Mouse (Mus musculus) C2C12 (cell line): ENCODE data around the gene P4ha1. TPM values are rescaled to one million over a fixed set of nuclear protein-coding genes. Genes with fewer than 3 reads are reported as not detected.

Source experiments
- H3K27me3 ChIP-seq: one replicate; pipeline ENCODE4 v1.6.1; 2011; ENCODE audit not compliant: control insufficient read depth, insufficient read depth, insufficient read length
- H3K36me3 ChIP-seq: one replicate; pipeline ENCODE4 v1.6.1; 2011; ENCODE audit not compliant: control insufficient read depth, insufficient read depth
- H3K4me3 ChIP-seq: one replicate; pipeline ENCODE4 v1.5.1; 2011; ENCODE audit warnings: mild to moderate bottlenecking, control low read depth; ENCODE audit not compliant: poor library complexity, insufficient read depth, severe bottlenecking
- H3K79me2 ChIP-seq: one replicate; pipeline ENCODE4 v1.6.1; 2011; ENCODE audit not compliant: control insufficient read depth, insufficient read depth
- H3K79me3 ChIP-seq: one replicate; pipeline ENCODE4 v1.6.1; 2011; ENCODE audit warnings: low read depth, control low read depth
- H3ac ChIP-seq: one replicate; pipeline ENCODE3; 2011; ENCODE audit warnings: low read depth; ENCODE audit not compliant: control insufficient read depth, insufficient read length
- CEBPB ChIP-seq: IDR thresholded peaks from one replicate; pipeline ENCODE4 v1.6.1; 2011; ENCODE audit warnings: low read depth, mild to moderate bottlenecking, control low read depth, moderate library complexity
- CTCF ChIP-seq: IDR thresholded peaks from one replicate; pipeline ENCODE4 v1.5.1; 2011; ENCODE audit not compliant: control insufficient read depth, insufficient read depth, insufficient read length
- FOSL1 ChIP-seq: IDR thresholded peaks from one replicate; pipeline ENCODE4 v1.8.0; 2011; ENCODE audit warnings: mild to moderate bottlenecking, low read length; ENCODE audit not compliant: poor library complexity, insufficient read depth, severe bottlenecking
- MAX ChIP-seq: IDR thresholded peaks from one replicate; pipeline ENCODE4 v1.6.1; 2011; ENCODE audit warnings: mild to moderate bottlenecking, control low read depth
- MYOD1 ChIP-seq: IDR thresholded peaks from one replicate; pipeline ENCODE4 v1.6.1; 2011; ENCODE audit warnings: low read depth; ENCODE audit not compliant: control insufficient read depth, insufficient read length
- MYOG ChIP-seq: IDR thresholded peaks from one replicate; pipeline ENCODE4 v1.6.1; 2011; ENCODE audit not compliant: control insufficient read depth, insufficient read length; ENCODE audit errors: extremely low read depth
- USF1 ChIP-seq: IDR thresholded peaks from one replicate; pipeline ENCODE4 v1.6.1; 2011; ENCODE audit warnings: low read depth, mild to moderate bottlenecking, control low read depth, moderate library complexity
- polyA plus RNA-seq: library from polyadenylated mRNA; unstranded; fragments of >200 nt; fragmentation: generic; extraction: Trizol; gene quantifications from one replicate; pipeline ENCODE4 v1.2.1, GENCODE M21; 2012; ENCODE audit warnings: missing spikeins

P4ha1 gene
- polyA plus RNA-seq, 1 experiment = 26.4 TPM

GRCm38 (mm10) chr10:59285530-59285929 lies 37.6 kb upstream of the P4ha1 start:
- no peaks in the 10 kb centered on the region for H3K79me2 ChIP-seq
- no peak overlapping the region for H3ac ChIP-seq
- H3K36me3 ChIP-seq = no peaks in the 10 kb centered on the region
- no peaks in the 10 kb centered on the region for H3K27me3 ChIP-seq
- TF ChIP-seq USF1 (peak; percentile 50), CEBPB (no peak)
- no peak overlapping the region for H3K4me3 ChIP-seq
- no peaks in the 10 kb centered on the region for H3K79me3 ChIP-seq

GRCm38 (mm10) chr10:59287251-59287650 lies 35.8 kb upstream of the P4ha1 start:
- Histone ChIP-seq H3K4me3 (no peak overlapping the region), H3ac (no peak overlapping the region), H3K79me2 (no peaks in the 10 kb centered on the region), H3K36me3 (no peaks in the 10 kb centered on the region), H3K27me3 (no peaks in the 10 kb centered on the region), H3K79me3 (no peaks in the 10 kb centered on the region)
- TF ChIP-seq USF1 (no peak), MAX (no peak), FOSL1 (no peak), CTCF (no peak), CEBPB (no peak), MYOG (no peak), MYOD1 (no peak)

GRCm38 (mm10) chr10:59287662-59288061 lies 35.4 kb upstream of the P4ha1 start:
- Histone ChIP-seq H3K27me3 (no peaks in the 10 kb centered on the region), H3K79me3 (no peaks in the 10 kb centered on the region), H3K36me3 (no peaks in the 10 kb centered on the region), H3ac (no peak overlapping the region), H3K4me3 (no peak overlapping the region), H3K79me2 (no peaks in the 10 kb centered on the region)
- TF ChIP-seq CTCF (no peak), MYOG (no peak), USF1 (no peak), MYOD1 (no peak), CEBPB (no peak), FOSL1 (no peak), MAX (no peak)

- Histone ChIP-seq H3ac (no peak overlapping the region), H3K79me3 (no peaks in the 10 kb centered on the region), H3K27me3 (no peaks in the 10 kb centered on the region), H3K4me3 (no peak overlapping the region), H3K79me2 (no peaks in the 10 kb centered on the region), H3K36me3 (no peaks in the 10 kb centered on the region)
- TF ChIP-seq FOSL1 (no peak), CTCF (peak; percentile 24), MYOG (no peak), MAX (no peak)
Measured at GRCm38 (mm10) chr10:59289062-59289461, 34.0 kb upstream of the P4ha1 start.

- H3K27me3 ChIP-seq = no peaks in the 10 kb centered on the region
- H3K79me2 ChIP-seq = no peaks in the 10 kb centered on the region
- no peaks in the 10 kb centered on the region for H3K36me3 ChIP-seq
- no peaks in the 10 kb centered on the region for H3K79me3 ChIP-seq
- H3ac ChIP-seq = no peak overlapping the region
- TF ChIP-seq USF1 = no peak
- H3K4me3 ChIP-seq = no peak overlapping the region
Measured at GRCm38 (mm10) chr10:59291536-59291935, 31.6 kb upstream of the P4ha1 start.

- no peaks in the 10 kb centered on the region for H3K79me3 ChIP-seq
- TF ChIP-seq CEBPB = no peak
- TF ChIP-seq USF1 = peak; percentile 76
- H3K4me3 ChIP-seq = no peak overlapping the region
- no peaks in the 10 kb centered on the region for H3K79me2 ChIP-seq
- no peaks in the 10 kb centered on the region for H3K36me3 ChIP-seq
- H3ac ChIP-seq = no peak overlapping the region
- H3K27me3 ChIP-seq = no peaks in the 10 kb centered on the region
Measured at GRCm38 (mm10) chr10:59292079-59292478, 31.0 kb upstream of the P4ha1 start.

- Histone ChIP-seq H3ac (no peak overlapping the region), H3K27me3 (no peaks in the 10 kb centered on the region), H3K36me3 (no peaks in the 10 kb centered on the region), H3K79me3 (no peaks in the 10 kb centered on the region), H3K79me2 (no peaks in the 10 kb centered on the region), H3K4me3 (no peak overlapping the region)
- TF ChIP-seq MYOD1 (no peak), FOSL1 (no peak), MYOG (no peak), USF1 (no peak), CTCF (peak; percentile 83), CEBPB (no peak), MAX (peak; percentile 85)
Measured at GRCm38 (mm10) chr10:59292558-59292957, 30.5 kb upstream of the P4ha1 start.
